21 mouse cellular contexts compared by ENCODE assay signal in genomic region chr12:36708810-36709209, GRCm38 (mm10).
DNase-seq lines count a peak whose midpoint lies in the region; ATAC-seq and TF ChIP-seq lines count a peak whose summit lies in the region.
"Had no signal": no experiment of that assay in that cellular context is flagged by ENCODE, and none has a peak within 500 bp of the region (broad histone marks: within the 10 kb centered on the region; RNA-seq: fewer than 3 reads in every experiment).

No protein-coding gene starts in this region.

- H3K4me1 ChIP-seq in liver, embryonic 11.5 days (replicated peaks; ENCODE audit: control insufficient read depth, insufficient read depth, low read length): no peaks in the 10 kb centered on the region
- no peaks in the 10 kb centered on the region for H3K4me1 ChIP-seq in liver, embryonic 13.5 days (replicated peaks)
- H3K4me1 ChIP-seq in liver, postnatal 0 days (ENCODE audit: insufficient read depth): no peaks in the 10 kb centered on the region
- H3K4me1 ChIP-seq in hindbrain, postnatal 0 days (ENCODE audit: insufficient read depth, low read length): no peaks in the 10 kb centered on the region
- H3K4me1 ChIP-seq: embryonic facial prominence, embryonic 15.5 days; forebrain, embryonic 15.5 days; heart, embryonic 12.5 days had no signal

- peak; percentile 54; the same call in 1 of the 2 replicates for TF ChIP-seq EP300 in liver, postnatal 0 days (IDR thresholded peaks at IDR 0.05; ENCODE audit: low read depth)

- H3K36me3 ChIP-seq in liver, embryonic 11.5 days (ENCODE audit: control insufficient read depth, insufficient read depth, low read length): no peaks in the 10 kb centered on the region
- no peaks in the 10 kb centered on the region for H3K36me3 ChIP-seq in liver, embryonic 13.5 days
- no peaks in the 10 kb centered on the region for H3K36me3 ChIP-seq in liver, postnatal 0 days (replicated peaks; ENCODE audit: insufficient read depth, low read length)
- H3K36me3 ChIP-seq in hindbrain, postnatal 0 days (ENCODE audit: insufficient read depth, low read length): no peaks in the 10 kb centered on the region
- H3K36me3 ChIP-seq: embryonic facial prominence, embryonic 15.5 days; forebrain, embryonic 15.5 days; heart, embryonic 12.5 days; hindbrain, embryonic 10.5 days had no signal

- H3K27me3 ChIP-seq in liver, embryonic 11.5 days (replicated peaks; ENCODE audit: control insufficient read depth, insufficient read depth, low read length): no peaks in the 10 kb centered on the region
- no peaks in the 10 kb centered on the region for H3K27me3 ChIP-seq in liver, embryonic 13.5 days
- H3K27me3 ChIP-seq in liver, postnatal 0 days (ENCODE audit: insufficient read depth, low read length): no peaks in the 10 kb centered on the region
- no peaks in the 10 kb centered on the region for H3K27me3 ChIP-seq in hindbrain, postnatal 0 days (ENCODE audit: insufficient read depth, low read length)
- H3K27me3 ChIP-seq: embryonic facial prominence, embryonic 15.5 days; forebrain, embryonic 15.5 days; heart, embryonic 12.5 days had no signal

- H3K27ac ChIP-seq in liver, embryonic 11.5 days (ENCODE audit: low read depth, low read length): no peak overlapping the region
- H3K27ac ChIP-seq in liver, embryonic 13.5 days: no peak overlapping the region
- no peak overlapping the region for H3K27ac ChIP-seq in liver, postnatal 0 days (ENCODE audit: low read depth)
- no peak overlapping the region for H3K27ac ChIP-seq in hindbrain, postnatal 0 days
- H3K27ac ChIP-seq: embryonic facial prominence, embryonic 15.5 days; forebrain, embryonic 15.5 days; hindbrain, embryonic 10.5 days; hindbrain, embryonic 14.5 days had no signal

- TF ChIP-seq CTCF in liver, postnatal 0 days (IDR thresholded peaks at IDR 0.05; ENCODE audit: low read depth): no peak
- no peak for TF ChIP-seq CTCF in hindbrain, postnatal 0 days (IDR thresholded peaks at IDR 0.05; ENCODE audit: low read depth)

- 54% methylated on average over 1 of the region's 1 CpGs for WGBS in liver, embryonic 11.5 days
- WGBS in liver, embryonic 13.5 days (ENCODE audit: insufficient replicate concordance): 16% methylated on average over 1 of the region's 1 CpGs
- 35% methylated on average over 1 of the region's 1 CpGs for WGBS in liver, postnatal 0 days (ENCODE audit: insufficient replicate concordance)
- 74% methylated on average over 1 of the region's 1 CpGs for WGBS in hindbrain, postnatal 0 days

- no peak overlapping the region for H3K9ac ChIP-seq in liver, embryonic 11.5 days (ENCODE audit: low read depth, low read length)
- no peak overlapping the region for H3K9ac ChIP-seq in liver, embryonic 13.5 days
- no peak overlapping the region for H3K9ac ChIP-seq in liver, postnatal 0 days (replicated peaks)
- H3K9ac ChIP-seq in hindbrain, postnatal 0 days (replicated peaks; ENCODE audit: low read length): no peak overlapping the region
- H3K9ac ChIP-seq: embryonic facial prominence, embryonic 15.5 days; forebrain, embryonic 15.5 days; heart, embryonic 12.5 days; hindbrain, embryonic 14.5 days had no signal

- peak; percentile 39 for ATAC-seq in liver, embryonic 11.5 days (replicated peaks; ENCODE audit: low FRiP score)
- peak; percentile 45; the same call in 1 of the 2 replicates for ATAC-seq in liver, embryonic 13.5 days (ENCODE audit: low read depth)
- no peak for ATAC-seq in liver, postnatal 0 days
- ATAC-seq in hindbrain, postnatal 0 days: no peak
- no peak for ATAC-seq in granulocyte monocyte progenitor cell, adult 5-6 weeks (replicated peaks; ENCODE audit: poor library complexity, severe bottlenecking)
- ATAC-seq: CD4-positive, CD25-positive, alpha-beta regulatory T cell, adult 4 months; forebrain, embryonic 15.5 days; Patski had no signal

- DNase-seq in liver, embryonic 11.5 days (ENCODE audit: low spot score): no peak
- DNase-seq in liver: no peak
- no peak for DNase-seq in liver, embryonic 13.5 days
- no peak for DNase-seq in liver, postnatal 0 days
- no peak for DNase-seq in hindbrain, postnatal 0 days (ENCODE audit: low spot score)
- DNase-seq in urinary bladder, adult 2 months (ENCODE audit: low spot score): no peak
- DNase-seq: adrenal gland, adult 2 months; adrenal gland, postnatal 25 days; B cell, adult 2 months; cerebellum, adult 2 months; cerebellum, postnatal 10 days; embryo, embryonic 11 days had no signal

- no peaks in the 10 kb centered on the region for H3K9me3 ChIP-seq in liver, embryonic 11.5 days (ENCODE audit: control insufficient read depth, low read length)
- H3K9me3 ChIP-seq in liver, embryonic 13.5 days (replicated peaks): no peaks in the 10 kb centered on the region
- H3K9me3 ChIP-seq in liver, postnatal 0 days (ENCODE audit: low read length): no peaks in the 10 kb centered on the region
- no peaks in the 10 kb centered on the region for H3K9me3 ChIP-seq in hindbrain, postnatal 0 days (ENCODE audit: low read length)
- H3K9me3 ChIP-seq: embryonic facial prominence, embryonic 15.5 days; forebrain, embryonic 15.5 days; heart, embryonic 12.5 days; hindbrain, embryonic 10.5 days had no signal

- H3K4me3 ChIP-seq in liver, embryonic 11.5 days (ENCODE audit: low read depth, low read length): no peak overlapping the region
- no peak overlapping the region for H3K4me3 ChIP-seq in liver, embryonic 13.5 days (replicated peaks)
- no peak overlapping the region for H3K4me3 ChIP-seq in liver, postnatal 0 days (ENCODE audit: low read depth, low read length)
- H3K4me3 ChIP-seq in hindbrain, postnatal 0 days (ENCODE audit: low read length): no peak overlapping the region
- H3K4me3 ChIP-seq: embryonic facial prominence, embryonic 15.5 days; erythroblast, embryonic 14.5 days; forebrain, embryonic 15.5 days; heart, embryonic 12.5 days; hindbrain, embryonic 10.5 days had no signal

- no peak overlapping the region for H3K4me2 ChIP-seq in liver, embryonic 11.5 days
- H3K4me2 ChIP-seq in liver, embryonic 13.5 days: no peak overlapping the region
- no peak overlapping the region for H3K4me2 ChIP-seq in liver, postnatal 0 days (ENCODE audit: low read depth, low read length)
- H3K4me2 ChIP-seq in hindbrain, postnatal 0 days (ENCODE audit: low read depth, low read length): no peak overlapping the region
- H3K4me2 ChIP-seq: embryonic facial prominence, embryonic 15.5 days; forebrain, embryonic 15.5 days; heart, embryonic 12.5 days; hindbrain, embryonic 14.5 days had no signal

Comparison
In these comparisons a context has a peak if more than half of its experiments do, and no peak if none do; other contexts are left out.
1. ATAC-seq: peak in liver, embryonic 11.5 days (single experiment) and liver, embryonic 13.5 days (single experiment); none in liver, postnatal 0 days (single experiment), hindbrain, postnatal 0 days (single experiment) and granulocyte monocyte progenitor cell, adult 5-6 weeks (single experiment).